Mouse (Mus musculus): ENCODE measurements around the gene Tob1.

- TF ChIP-seq CTCF (IDR thresholded peaks at IDR 0.05; ENCODE audit: extremely low read depth, insufficient read depth, insufficient read length, insufficient replicate concordance) (no peak), POLR2A (IDR thresholded peaks at IDR 0.05; ENCODE audit: low read depth, low read length) (no peak)
Observed at GRCm38 (mm10) chr11:94209695-94210131, 1.5 kb upstream of the Tob1 start.
